Mouse (Mus musculus) megakaryocyte, embryonic 14.5 days (primary cell): ENCODE data around the gene Kcnmb3. TPM values are rescaled to one million over a fixed set of nuclear protein-coding genes. Genes with fewer than 3 reads are reported as not detected.

Source experiments
- H3K27me3 ChIP-seq: replicated peaks from 2 replicates; pipeline ENCODE3; 2012; ENCODE audit warnings: inconsistent platforms
- H3K36me3 ChIP-seq: replicated peaks from 2 replicates; pipeline ENCODE3; 2012; ENCODE audit warnings: low read length, inconsistent platforms, mixed read lengths
- H3K4me1 ChIP-seq: 2 replicates; pipeline ENCODE4 v1.6.1; 2012; ENCODE audit warnings: inconsistent platforms
- H3K4me3 ChIP-seq: replicated peaks from 2 replicates; pipeline ENCODE3; 2012; ENCODE audit warnings: moderate library complexity, mild to moderate bottlenecking, inconsistent platforms
- H3K9me3 ChIP-seq: 2 replicates; pipeline ENCODE4 v1.6.1; 2012; ENCODE audit warnings: inconsistent platforms
- FLI1 ChIP-seq: IDR thresholded peaks from 2 replicates; pipeline ENCODE4 v1.6.1; 2012; ENCODE audit warnings: low read length, inconsistent platforms, mixed read lengths
- GATA1 ChIP-seq: IDR thresholded peaks from 3 replicates; pipeline ENCODE4 v1.6.1; 2012; ENCODE audit warnings: mixed read lengths, low read length, inconsistent platforms, borderline replicate concordance
- polyA plus RNA-seq: library from polyadenylated mRNA; stranded (reverse); fragments of >175 nt; gene quantifications from 2 replicates; pipeline ENCODE4 v1.2.3, GENCODE M21; 2012; ENCODE audit warnings: low replicate concordance; ENCODE audit not compliant: insufficient read depth

Gene Kcnmb3
- polyA plus RNA-seq, 1 experiment = not detected

DNA sequence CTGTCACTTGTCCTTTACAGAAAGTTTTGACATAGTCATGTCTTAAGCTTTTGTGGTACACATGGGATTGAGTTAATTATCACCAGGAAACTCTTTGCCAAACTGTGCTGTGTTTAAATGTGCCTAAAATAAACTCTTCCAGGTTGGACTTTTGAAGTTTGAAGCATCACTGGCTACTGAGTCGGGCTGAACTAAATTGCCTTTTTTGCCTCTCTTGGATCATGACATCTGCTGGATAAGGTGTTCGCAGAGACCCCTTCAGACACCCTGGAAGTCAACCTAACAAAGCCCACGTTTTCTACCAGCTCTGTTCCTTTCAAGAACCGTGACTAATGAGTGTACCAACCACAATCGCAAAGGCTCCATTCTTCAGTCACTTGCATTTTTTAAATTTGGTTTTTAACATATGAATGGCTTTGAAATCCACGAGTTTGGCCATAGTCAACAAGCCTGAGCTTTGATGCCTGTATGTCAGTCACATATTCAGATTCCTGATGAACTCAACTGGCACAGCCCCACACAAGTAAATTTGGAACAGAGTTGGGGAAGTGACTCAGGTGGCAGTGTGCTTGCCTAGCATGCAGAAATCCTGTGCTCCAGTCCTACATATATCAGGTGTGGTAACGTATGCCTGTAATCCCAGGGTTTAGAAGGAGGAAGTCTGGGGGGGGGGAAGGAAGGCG, 3.2 kb upstream of the Kcnmb3 start:
- Histone ChIP-seq H3K4me1 (no peaks in the 10 kb centered on the region; the same call in 1 of the 2 replicates), H3K36me3 (no peaks in the 10 kb centered on the region), H3K4me3 (no peak overlapping the region), H3K27me3 (peaks cover 15% of the 10 kb centered on the region), H3K9me3 (peaks cover 5% of the 10 kb centered on the region)
- no peak for TF ChIP-seq FLI1
- no peak for TF ChIP-seq GATA1

DNA sequence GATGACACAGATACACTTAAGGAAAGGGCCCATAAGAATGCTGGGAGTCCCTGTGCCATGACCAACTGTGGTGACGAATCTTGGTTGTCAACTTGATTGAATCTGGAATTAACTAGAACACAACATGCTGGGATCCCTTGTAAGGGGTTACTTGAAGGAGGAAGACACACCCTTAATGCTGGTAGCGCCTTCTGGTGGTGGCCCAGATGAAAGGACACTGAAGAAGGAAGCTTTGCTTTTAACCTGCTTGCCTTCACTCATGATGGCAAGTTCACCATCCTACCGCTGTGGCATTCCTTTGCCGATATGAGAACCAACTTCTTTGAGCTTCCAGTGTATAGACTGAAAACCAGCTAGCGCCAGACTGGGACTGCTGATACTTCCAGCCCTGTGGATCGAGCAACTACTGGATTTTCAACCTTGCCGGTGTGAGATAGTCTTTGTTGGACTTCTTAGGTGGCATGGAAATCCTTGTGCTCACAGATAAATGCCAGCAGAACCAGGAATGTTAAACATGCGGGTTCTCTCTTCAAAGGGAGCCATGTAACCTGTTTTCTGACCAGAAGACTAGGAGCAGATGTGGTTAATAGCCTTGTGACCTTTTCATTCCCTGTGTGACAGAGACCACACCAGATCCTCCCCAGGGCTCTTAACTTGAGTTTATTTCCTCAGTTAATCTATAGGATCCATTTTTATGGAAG, 2.5 kb upstream of the Kcnmb3 start:
- H3K9me3 ChIP-seq = peaks cover 1% of the 10 kb centered on the region; the same call in 1 of the 2 replicates
- H3K4me1 ChIP-seq = no peaks in the 10 kb centered on the region; the same call in 1 of the 2 replicates
- H3K36me3 ChIP-seq = no peaks in the 10 kb centered on the region
- H3K4me3 ChIP-seq = no peak overlapping the region
- TF ChIP-seq FLI1 (no peak), GATA1 (no peak)
- H3K27me3 ChIP-seq = peaks cover 13% of the 10 kb centered on the region

DNA sequence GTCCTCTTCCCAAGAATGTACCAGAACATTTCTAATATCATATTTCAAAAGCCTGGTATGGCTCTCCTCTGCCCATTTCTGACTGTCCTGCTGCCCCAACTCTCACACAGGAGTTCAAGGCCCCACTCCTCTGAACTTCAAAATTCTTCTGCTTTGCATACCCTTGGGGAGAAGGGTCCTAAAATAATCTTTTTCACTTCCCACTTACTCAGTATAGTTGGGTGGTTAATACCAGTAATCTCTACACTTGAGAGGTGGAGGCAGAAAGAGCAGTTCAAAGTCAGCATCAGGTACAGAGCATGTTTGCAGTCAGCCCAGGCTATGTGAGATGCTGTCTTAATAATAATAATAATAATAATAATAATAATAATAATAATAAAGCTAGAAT, 1.1 kb downstream of the Kcnmb3 start:
- H3K4me1 ChIP-seq = peaks cover 3% of the 10 kb centered on the region; the same call in 1 of the 2 replicates

DNA sequence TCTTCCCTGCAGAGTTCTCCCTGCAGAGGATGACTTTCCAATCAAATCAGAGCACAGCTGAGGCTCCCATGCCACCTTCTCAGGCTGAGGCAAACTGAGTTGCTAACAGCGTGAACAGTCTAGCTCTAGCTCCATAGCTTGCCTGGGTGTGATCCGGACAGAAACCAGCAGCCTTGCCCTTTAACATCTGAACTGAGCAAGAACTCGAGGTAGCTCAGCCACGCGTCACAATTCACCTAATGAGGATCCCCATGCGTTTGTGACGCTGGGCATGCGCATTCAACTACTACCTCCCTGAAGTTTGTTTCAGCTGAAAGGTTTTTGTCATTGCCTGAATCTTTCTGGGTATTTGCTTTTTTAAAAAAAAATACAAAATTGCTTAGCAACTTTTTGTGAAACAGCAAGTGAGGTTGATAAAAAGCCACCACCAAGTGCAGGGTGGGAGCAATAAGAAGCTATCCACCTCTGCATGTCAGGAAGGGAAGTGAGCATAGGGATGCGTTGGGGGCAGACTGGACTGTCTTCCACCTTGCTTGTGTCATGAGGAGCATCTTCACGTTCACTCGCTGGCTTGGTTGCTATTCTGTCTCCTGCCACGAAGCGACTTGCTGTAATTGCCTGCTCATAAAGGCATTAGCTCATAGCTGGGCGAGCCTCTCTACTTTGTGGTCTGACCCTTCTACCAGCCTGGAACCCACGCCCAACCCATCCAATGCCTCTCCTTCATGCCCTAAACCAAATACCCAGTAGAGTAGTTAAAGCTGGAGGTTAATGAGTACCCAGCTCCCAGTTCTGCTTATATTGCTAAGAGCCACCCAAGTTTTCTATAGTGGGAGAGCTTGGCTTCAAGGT, 1.7 kb downstream of the Kcnmb3 start:
- peaks cover 9% of the 10 kb centered on the region for H3K27me3 ChIP-seq
- no peaks in the 10 kb centered on the region for H3K9me3 ChIP-seq
- peak overlapping the region; percentile 46 for H3K4me3 ChIP-seq
- TF ChIP-seq GATA1 (no peak), FLI1 (no peak)
- H3K4me1 ChIP-seq = peaks cover 3% of the 10 kb centered on the region; the same call in 1 of the 2 replicates
- H3K36me3 ChIP-seq = no peaks in the 10 kb centered on the region

More for the DNA sequence above, 1.1 kb downstream of the Kcnmb3 start:
- Histone ChIP-seq H3K4me3 (no peak overlapping the region), H3K36me3 (no peaks in the 10 kb centered on the region), H3K9me3 (no peaks in the 10 kb centered on the region), H3K27me3 (peaks cover 9% of the 10 kb centered on the region)
- TF ChIP-seq GATA1 (no peak), FLI1 (no peak)

DNA sequence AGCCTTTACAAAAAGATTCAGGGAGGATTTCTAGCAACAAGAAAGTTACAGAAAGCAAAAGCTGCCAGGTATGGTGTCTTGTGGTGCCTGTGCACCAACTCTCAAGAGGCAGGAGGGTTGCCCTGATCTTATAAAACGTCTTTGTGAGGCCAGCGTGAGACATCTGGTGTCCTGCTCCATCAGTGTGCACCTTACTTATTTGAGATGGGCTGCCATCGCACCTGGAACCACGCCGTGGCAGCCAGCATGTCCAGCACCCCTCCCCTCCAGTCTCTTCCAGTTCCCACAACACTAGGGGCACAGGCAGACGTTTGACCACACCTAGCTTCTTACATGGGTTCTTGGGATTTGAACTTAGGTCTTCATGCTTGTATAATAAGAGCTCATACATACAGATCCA, 3.9 kb downstream of the Kcnmb3 start:
- TF ChIP-seq GATA1 (no peak), FLI1 (no peak)
- Histone ChIP-seq H3K4me1 (0 out of 2 replicates have a peak, but pooled peaks cover 3% of the 10 kb centered on the region), H3K36me3 (no peaks in the 10 kb centered on the region), H3K9me3 (no peaks in the 10 kb centered on the region), H3K27me3 (peaks cover 7% of the 10 kb centered on the region), H3K4me3 (no peak overlapping the region)

DNA sequence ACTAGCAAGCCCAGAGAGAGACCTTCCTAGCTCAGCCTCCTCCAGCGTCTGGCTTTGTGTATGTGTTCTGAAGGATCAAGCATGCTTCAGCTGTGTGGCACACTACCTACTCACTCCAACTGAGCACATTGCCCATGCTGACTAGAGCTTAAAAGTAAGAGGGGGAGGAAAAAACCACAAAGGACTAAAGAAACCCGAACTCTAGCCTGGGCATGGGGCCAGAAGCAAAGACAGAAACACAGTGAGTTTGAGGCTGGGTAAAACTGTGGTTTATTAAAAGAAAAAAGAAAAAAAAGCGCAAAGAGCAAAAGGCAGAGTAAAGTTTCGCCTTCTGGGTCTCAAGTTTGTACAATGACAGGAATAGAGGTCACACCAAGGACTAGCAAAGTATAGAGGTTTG, 5.5 kb downstream of the Kcnmb3 start:
- Histone ChIP-seq H3K27me3 (peaks cover 9% of the 10 kb centered on the region), H3K36me3 (no peaks in the 10 kb centered on the region), H3K4me1 (0 out of 2 replicates have a peak, but pooled peaks cover 3% of the 10 kb centered on the region), H3K4me3 (no peak overlapping the region), H3K9me3 (no peaks in the 10 kb centered on the region)
- TF ChIP-seq GATA1 = no peak
- no peak for TF ChIP-seq FLI1

DNA sequence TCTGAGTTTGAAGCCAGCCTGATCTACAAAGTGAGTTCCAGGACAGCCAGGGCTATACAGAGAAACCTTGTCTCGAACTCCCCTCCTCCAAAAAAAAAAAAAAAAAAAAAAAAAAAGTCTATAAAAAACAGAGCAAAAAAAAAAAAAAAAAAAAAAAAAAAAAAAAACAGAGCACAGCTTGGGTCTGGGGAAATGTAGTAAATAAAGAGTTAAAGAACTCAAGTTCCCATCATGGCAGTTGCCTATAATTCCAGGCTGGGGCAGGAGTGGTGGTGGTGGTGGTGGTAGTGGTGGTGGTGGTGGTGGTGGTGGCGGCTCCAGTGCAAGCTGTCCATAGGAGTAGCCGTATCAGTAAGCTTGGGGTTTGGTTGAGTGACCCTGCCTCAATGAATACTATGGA, 9.0 kb downstream of the Kcnmb3 start:
- no peaks in the 10 kb centered on the region for H3K9me3 ChIP-seq
- H3K4me1 ChIP-seq = peaks cover 13% of the 10 kb centered on the region; the same call in 1 of the 2 replicates
- H3K4me3 ChIP-seq = no peak overlapping the region
- TF ChIP-seq GATA1 (no peak), FLI1 (no peak)
- H3K36me3 ChIP-seq = no peaks in the 10 kb centered on the region
- H3K27me3 ChIP-seq = peaks cover 12% of the 10 kb centered on the region

DNA sequence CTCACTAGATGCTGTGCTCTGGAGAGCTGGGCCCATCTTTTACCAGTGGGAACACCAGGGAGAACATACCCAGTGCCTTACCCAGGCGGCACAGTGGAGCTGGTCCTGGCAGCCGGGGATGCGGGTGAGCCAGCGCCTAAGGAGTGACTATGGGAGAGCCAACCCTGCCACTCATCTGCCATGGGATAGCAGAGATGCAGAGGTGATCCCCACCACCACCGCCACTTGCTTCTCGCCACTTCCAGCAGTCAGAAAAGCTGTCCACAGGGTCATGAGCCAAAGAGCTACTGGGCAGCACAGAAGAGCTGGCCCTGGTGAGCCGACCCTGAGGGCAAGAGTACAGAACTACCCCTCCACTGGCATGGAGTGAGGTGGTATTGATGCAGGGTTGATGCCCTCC, 12.1 kb downstream of the Kcnmb3 start:
- no peaks in the 10 kb centered on the region for H3K9me3 ChIP-seq
- no peak for TF ChIP-seq FLI1
- no peak for TF ChIP-seq GATA1
- no peaks in the 10 kb centered on the region for H3K36me3 ChIP-seq
- peaks cover 10% of the 10 kb centered on the region; the same call in 1 of the 2 replicates for H3K4me1 ChIP-seq
- no peak overlapping the region for H3K4me3 ChIP-seq
- peaks cover 11% of the 10 kb centered on the region for H3K27me3 ChIP-seq

DNA sequence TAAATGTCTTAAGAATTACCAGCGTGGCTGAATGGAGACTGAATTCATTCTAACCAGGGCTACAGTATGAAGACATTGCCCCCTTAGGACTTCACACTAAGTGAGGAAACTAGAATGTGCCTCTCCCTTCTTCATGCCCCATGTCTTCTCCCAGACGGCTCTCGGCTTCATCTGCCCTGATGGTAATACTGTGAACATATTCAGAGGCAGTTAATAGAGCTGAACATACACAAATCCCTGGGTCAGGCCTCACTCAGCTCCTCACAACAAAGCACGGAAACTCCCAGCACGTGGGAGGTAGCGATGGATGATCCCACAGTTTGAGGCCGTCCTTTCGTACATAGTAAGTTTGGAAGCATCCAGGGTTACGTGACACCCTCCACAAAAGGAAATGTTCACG, 18.8 kb downstream of the Kcnmb3 start:
- Histone ChIP-seq H3K36me3 (no peaks in the 10 kb centered on the region), H3K4me3 (no peak overlapping the region), H3K27me3 (peaks cover 11% of the 10 kb centered on the region), H3K4me1 (no peaks in the 10 kb centered on the region), H3K9me3 (no peaks in the 10 kb centered on the region)
- TF ChIP-seq GATA1 (no peak), FLI1 (no peak)
